Mouse (Mus musculus): ENCODE measurements around the gene Vmn1r126.
"Not testable (repeated sequence)": the region's sequence is repeated elsewhere in the genome, so short reads cannot be mapped to it uniquely, and the experiment has no call there.

The Vmn1r126 gene

DNA sequence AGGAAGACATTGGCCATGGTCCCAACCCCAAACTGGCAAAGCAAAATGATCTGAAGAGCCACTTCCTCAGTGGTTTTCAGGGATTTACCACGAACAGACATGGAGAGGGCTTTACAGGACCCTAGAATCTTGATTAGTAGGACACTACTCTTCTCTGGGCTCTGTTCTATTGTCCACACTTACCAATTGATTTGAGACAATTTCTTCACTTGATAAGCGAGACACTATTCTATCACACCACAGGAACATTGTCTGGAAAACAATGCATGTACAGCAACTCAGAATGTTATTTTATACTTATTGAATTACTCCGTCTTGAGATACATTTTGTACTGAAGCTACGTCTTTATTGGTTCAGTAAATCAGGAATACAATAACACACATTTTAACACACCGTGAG, at the start of gene Vmn1r126:
Vmn1r126 (minus strand) TSS at position 101 of the 400 bp plus-strand sequence.
- DNase-seq (ENCODE audit: low spot score in 2 of 2), result not testable (repeated sequence)

DNA sequence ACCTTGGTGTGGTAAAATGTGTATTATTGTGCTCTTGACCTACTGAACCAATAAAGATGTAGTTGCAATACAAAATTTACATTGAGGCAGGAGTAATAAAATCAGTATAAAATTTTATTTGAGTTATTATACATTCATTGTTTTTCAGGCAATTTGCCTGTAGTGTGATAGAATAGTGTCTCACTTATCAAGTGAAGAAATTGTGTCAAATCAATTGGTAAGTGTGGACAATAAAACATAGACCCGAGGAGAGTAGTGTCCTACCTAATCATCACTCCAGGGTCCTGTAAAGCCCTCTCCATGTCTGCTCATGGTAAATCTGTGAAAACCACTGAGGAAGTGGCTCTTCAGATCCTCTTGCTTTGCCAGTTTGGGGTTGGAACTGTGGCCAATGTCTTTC, 47.8 kb upstream of the Vmn1r126 start, which contains the start of gene Vmn1r128:
Vmn1r128 (plus strand) TSS at position 301 of the 400 bp plus-strand sequence.
- not testable (repeated sequence) for DNase-seq (ENCODE audit: low spot score in 2 of 2)

DNA sequence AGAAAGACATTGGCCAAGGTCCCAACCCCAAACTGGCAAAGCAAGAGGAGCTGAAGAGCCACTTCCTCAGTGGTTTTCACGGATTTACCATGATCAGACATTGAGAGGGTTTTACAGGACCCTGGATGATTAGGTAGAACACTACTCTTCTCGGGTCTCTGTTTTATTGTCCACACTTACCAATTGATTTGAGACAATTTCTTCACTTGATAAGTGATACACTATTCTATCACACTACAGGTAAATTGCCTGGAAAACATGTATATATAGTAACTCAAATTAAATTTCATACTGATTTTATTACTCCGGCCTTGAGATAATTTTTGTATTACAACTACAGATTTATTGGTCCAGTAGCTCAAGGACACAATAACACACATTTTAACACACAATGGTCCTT, 18.5 kb upstream of the Vmn1r126 start, which contains the start of gene Vmn1r127:
Vmn1r127 (minus strand) TSS at position 101 of the 400 bp plus-strand sequence.
- DNase-seq (ENCODE audit: low spot score in 2 of 2), result not testable (repeated sequence)

GRCm38 (mm10) chr7:21271879-21272278, 29.4 kb downstream of the Vmn1r126 start, which contains the start of gene Vmn1r125:
Gene Vmn1r125 (plus strand): TSS chr7:21272179.
- not testable (repeated sequence) for DNase-seq (ENCODE audit: low spot score in 2 of 2)

- not testable (repeated sequence) for DNase-seq (ENCODE audit: low spot score in 2 of 2)
These were observed 40.8 kb downstream of the Vmn1r126 start, which contains the start of gene Vmn1r124 for GRCm38 (mm10) chr7:21260517-21260916. Gene Vmn1r124 (minus strand): TSS chr7:21260617.
